Mouse (Mus musculus) small intestine, adult 2 months (tissue): Measurements from ENCODE around the gene Rasgrf2.

Source experiments
- CTCF ChIP-seq: fragments of 200-500 bp; IDR thresholded peaks from 2 replicates; pipeline ENCODE4 v1.5.1; 2012; ENCODE audit warnings: low read depth, mild to moderate bottlenecking, control low read depth, inconsistent platforms, low read length, moderate library complexity, mixed read lengths; ENCODE audit not compliant: insufficient replicate concordance, insufficient read length; ENCODE audit errors: extremely low read depth
- POLR2A ChIP-seq: fragments of 200-500 bp; IDR thresholded peaks from 2 replicates; pipeline ENCODE4 v1.6.1; 2012; ENCODE audit warnings: low read depth, mild to moderate bottlenecking, control low read depth, inconsistent platforms, low read length, moderate library complexity

- TF ChIP-seq POLR2A (no peak), CTCF (no peak)
Measured at GRCm38 (mm10) chr13:91928605-91929389, 202.7 kb downstream of the Rasgrf2 start.
